Mouse (Mus musculus): Measurements from ENCODE around the gene Cyb5r2.
A peak's percentile ranks its signal among the peaks of the same experiment; 100 is the strongest.

Cyb5r2 gene

DNA sequence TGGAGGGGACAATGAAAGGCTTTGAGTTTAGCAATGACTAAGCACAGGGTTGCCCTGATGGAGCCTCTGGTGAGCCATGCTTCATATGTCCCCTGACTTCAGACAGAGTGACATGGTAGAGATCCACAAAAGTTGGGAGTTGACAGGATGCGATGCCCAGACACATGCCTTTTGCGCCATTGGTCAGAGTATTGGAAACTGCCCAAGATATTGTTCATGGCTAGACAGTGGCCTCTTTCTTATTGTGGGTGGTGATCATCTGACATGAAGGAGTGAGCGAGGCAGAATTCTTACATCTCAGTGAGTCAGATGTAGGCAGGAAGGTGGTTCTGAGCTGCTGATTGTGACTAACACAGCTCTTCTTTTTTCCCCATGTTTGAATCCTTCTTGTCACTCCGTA lies 35.3 kb downstream of the Cyb5r2 start:
- no peak for DNase-seq (ENCODE audit: low spot score in 2 of 2)

DNA sequence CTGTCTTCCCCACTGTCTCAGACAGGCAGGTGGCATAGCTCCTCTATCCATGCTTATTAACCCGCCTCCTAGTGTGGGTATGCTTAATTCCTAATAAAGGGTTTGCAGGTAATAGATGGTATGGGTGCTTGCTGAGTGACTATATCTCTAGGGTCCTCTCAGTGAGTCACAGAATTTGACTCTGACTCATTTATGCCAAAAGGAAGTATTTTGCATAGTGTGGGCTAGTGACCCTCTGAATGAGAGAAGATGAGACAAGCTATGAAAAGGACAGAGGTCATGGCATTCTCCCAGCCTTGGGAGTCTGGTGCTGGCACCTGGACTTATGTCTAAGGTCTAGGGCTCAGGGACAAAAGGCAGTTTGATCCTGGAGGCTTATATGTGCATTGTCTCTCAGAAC lies 37.1 kb downstream of the Cyb5r2 start:
- no peak for DNase-seq (ENCODE audit: low spot score in 2 of 2)

DNA sequence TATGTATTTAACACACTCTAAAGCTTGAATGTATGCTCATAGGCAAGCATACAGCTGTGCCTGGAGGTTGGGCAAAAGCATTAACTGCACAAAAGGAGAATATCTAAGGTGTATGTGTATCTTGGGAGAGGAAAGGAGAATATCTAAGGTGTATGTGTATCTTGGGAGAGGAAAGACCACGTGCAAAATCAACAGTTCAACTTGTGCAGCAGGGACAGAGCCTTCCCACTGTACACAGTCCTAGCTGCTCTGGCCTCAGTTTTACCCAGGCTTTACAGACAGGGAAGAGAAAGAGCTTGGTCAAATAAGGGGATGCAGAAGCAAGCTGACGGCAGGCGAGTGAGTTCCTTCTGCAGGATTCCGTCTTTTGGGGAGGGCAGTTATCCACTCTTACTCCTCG lies 43.8 kb downstream of the Cyb5r2 start:
- DNase-seq (ENCODE audit: low spot score in 2 of 2): no peak

GRCm38 (mm10) chr7:107712743-107713142 lies 45.1 kb downstream of the Cyb5r2 start:
- no peak for DNase-seq (ENCODE audit: low spot score in 2 of 2)

DNA sequence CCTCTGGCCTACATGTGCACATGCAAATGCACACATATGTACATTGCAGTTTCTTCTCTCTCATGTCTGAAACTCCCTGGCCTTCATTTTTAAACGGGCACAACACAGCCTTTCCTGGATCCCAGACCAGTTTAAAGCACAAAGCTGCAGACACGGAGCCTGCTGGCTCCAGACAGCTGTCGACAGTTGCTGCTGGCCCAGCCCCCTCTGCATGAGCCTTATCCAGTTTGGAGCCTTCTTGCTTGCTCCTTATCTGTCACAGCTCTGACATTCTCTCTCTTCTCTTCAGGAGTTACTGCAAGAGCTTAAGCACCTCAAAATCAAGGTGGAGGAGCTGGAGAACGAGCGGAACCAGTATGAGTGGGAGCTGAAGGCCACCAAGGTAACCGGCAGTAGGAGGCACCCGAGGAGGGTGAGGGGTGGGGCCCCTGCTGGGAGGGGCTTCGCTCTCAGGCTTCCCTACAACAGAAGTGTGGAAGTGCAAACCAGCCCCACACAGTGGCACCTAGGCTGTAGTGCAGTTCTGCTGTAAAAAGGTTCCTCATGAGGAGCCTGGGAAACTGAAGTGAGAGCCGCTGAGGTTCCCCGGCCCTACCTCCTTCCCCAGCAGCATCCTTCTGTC lies 49.2 kb downstream of the Cyb5r2 start:
- peak; percentile 83 for DNase-seq (ENCODE audit: low spot score in 2 of 2)

GRCm38 (mm10) chr7:107707650-107708049 lies 50.2 kb downstream of the Cyb5r2 start:
- peak; percentile 82 to 83 for DNase-seq (ENCODE audit: low spot score in 2 of 2)

GRCm38 (mm10) chr7:107705941-107706340 lies 51.9 kb downstream of the Cyb5r2 start:
- DNase-seq (ENCODE audit: low spot score in 2 of 2): no peak

GRCm38 (mm10) chr7:107702461-107703380 lies 55.1 kb downstream of the Cyb5r2 start:
- DNase-seq (ENCODE audit: low spot score in 2 of 2): peak in 1 of 2 experiments; percentile 16

GRCm38 (mm10) chr7:107700646-107701045 lies 57.2 kb downstream of the Cyb5r2 start:
- DNase-seq (ENCODE audit: low spot score in 2 of 2): no peak

DNA sequence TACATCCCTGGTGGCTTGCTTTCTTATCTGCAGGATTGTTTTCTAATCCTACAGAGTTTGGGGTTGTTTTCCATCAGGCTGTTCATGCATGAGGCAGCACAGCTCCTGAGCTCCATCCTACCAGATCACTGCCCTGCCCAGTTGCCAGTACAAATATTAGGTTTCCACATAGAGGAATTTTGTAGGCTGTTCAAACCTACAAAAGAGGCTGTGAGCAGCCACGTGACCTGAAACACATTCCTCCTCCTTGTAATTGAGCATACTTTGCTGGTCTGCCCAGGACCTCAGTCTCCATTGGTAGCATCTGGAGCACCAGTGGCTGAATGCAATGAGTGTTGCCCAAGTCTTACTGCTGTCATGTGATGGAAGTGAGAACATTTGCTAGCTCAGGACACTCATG lies 57.9 kb downstream of the Cyb5r2 start:
- no peak for DNase-seq (ENCODE audit: low spot score in 2 of 2)

Measured in spleen, postnatal 36 days (tissue).